Mouse (Mus musculus): ENCODE measurements around the gene Gins3. TPM values are rescaled to one million over a fixed set of nuclear protein-coding genes. Genes with fewer than 3 reads are reported as not detected.
"Not testable (repeated sequence)": the region's sequence is repeated elsewhere in the genome, so short reads cannot be mapped to it uniquely, and the experiment has no call there.

Gins3 gene
- polyA plus RNA-seq, 1 experiment from 2014 or later, result 7.7 TPM

DNA sequence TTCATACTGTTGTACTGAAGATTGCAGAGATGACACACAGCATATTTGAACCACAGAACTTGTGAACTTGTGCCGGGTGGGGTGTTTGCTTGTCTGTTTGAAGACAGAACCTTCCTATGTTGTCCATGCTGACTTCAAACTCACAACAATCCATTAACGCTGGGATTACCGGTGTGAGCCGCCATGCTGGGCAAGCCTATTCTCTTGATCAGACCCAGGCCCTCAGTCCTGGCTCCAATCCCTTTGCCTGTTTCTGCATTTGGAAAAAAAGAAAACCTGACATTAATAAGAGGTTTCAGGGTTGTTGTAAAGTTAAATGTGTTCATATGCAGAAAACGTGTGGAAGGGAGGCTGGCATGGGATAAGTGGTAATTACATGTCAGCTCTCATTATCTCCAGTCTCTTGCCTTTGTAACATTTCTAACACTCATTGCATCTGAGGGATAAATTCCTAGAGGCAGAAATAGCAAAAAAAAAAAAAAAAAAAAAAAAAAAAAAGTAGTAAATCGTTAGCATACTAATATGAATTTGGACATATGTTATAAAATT is 27.2 kb downstream of the Gins3 start:
- WGBS, result 81% methylated on average over 6 of the region's 6 CpGs
- no peaks in the 10 kb centered on the region for H3K27me3 ChIP-seq (replicated peaks; ENCODE audit: control insufficient read depth, insufficient read depth, low read length)
- H3K4me2 ChIP-seq (ENCODE audit: low read length), result no peak overlapping the region
- no peak overlapping the region for H3K27ac ChIP-seq (ENCODE audit: low read depth, low read length)
- H3K4me1 ChIP-seq (ENCODE audit: control insufficient read depth, insufficient read depth, low read depth, low read length), result no peaks in the 10 kb centered on the region
- no peak overlapping the region for H3K9ac ChIP-seq (ENCODE audit: low read depth, low read length)
- no peaks in the 10 kb centered on the region for H3K36me3 ChIP-seq (ENCODE audit: control insufficient read depth, insufficient read depth, low read length)
- ATAC-seq, result no peak
- H3K9me3 ChIP-seq (ENCODE audit: control insufficient read depth, low read length), result no peaks in the 10 kb centered on the region
- no peak overlapping the region for H3K4me3 ChIP-seq (ENCODE audit: low read length)

DNA sequence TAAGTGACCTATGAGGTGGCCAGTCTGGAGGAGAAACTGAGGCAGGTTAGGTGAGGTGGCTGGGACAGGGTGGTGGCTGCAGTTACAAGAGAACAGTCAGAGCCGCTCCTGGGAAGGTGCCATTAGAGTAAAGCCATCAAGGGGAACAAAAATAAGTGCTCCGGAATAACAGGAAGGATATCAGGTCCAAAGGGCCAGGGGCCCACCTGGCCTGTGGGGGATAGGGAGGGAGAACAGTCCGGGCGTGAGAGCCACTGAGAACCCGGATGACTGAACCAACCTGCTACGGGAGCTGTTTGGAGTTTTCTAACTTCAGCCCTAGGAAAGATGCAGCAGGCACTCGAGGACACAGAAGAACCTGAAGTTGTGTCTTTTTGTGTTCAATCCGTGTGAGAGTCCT is 27.8 kb downstream of the Gins3 start:
- ATAC-seq, result no peak
- Histone ChIP-seq H3K4me1 (ENCODE audit: control insufficient read depth, insufficient read depth, low read depth, low read length) (no peaks in the 10 kb centered on the region), H3K27ac (ENCODE audit: low read depth, low read length) (no peak overlapping the region), H3K27me3 (replicated peaks; ENCODE audit: control insufficient read depth, insufficient read depth, low read length) (no peaks in the 10 kb centered on the region), H3K4me3 (ENCODE audit: low read length) (no peak overlapping the region), H3K9ac (ENCODE audit: low read depth, low read length) (no peak overlapping the region), H3K4me2 (ENCODE audit: low read length) (no peak overlapping the region), H3K36me3 (ENCODE audit: control insufficient read depth, insufficient read depth, low read length) (no peaks in the 10 kb centered on the region), H3K9me3 (ENCODE audit: control insufficient read depth, low read length) (no peaks in the 10 kb centered on the region)
- WGBS, result 82% methylated on average over 8 of the region's 8 CpGs

- Histone ChIP-seq H3K9me3 (ENCODE audit: control insufficient read depth, low read length) (no peaks in the 10 kb centered on the region), H3K27ac (ENCODE audit: low read depth, low read length) (no peak overlapping the region), H3K4me1 (ENCODE audit: control insufficient read depth, insufficient read depth, low read depth, low read length) (no peaks in the 10 kb centered on the region), H3K9ac (ENCODE audit: low read depth, low read length) (no peak overlapping the region), H3K36me3 (ENCODE audit: control insufficient read depth, insufficient read depth, low read length) (no peaks in the 10 kb centered on the region), H3K4me2 (ENCODE audit: low read length) (no peak overlapping the region), H3K27me3 (replicated peaks; ENCODE audit: control insufficient read depth, insufficient read depth, low read length) (no peaks in the 10 kb centered on the region), H3K4me3 (ENCODE audit: low read length) (no peak overlapping the region)
- 91% methylated on average over 6 of the region's 6 CpGs for WGBS
- no peak for ATAC-seq
Observed at GRCm38 (mm10) chr8:95661575-95661974, 28.3 kb downstream of the Gins3 start.

DNA sequence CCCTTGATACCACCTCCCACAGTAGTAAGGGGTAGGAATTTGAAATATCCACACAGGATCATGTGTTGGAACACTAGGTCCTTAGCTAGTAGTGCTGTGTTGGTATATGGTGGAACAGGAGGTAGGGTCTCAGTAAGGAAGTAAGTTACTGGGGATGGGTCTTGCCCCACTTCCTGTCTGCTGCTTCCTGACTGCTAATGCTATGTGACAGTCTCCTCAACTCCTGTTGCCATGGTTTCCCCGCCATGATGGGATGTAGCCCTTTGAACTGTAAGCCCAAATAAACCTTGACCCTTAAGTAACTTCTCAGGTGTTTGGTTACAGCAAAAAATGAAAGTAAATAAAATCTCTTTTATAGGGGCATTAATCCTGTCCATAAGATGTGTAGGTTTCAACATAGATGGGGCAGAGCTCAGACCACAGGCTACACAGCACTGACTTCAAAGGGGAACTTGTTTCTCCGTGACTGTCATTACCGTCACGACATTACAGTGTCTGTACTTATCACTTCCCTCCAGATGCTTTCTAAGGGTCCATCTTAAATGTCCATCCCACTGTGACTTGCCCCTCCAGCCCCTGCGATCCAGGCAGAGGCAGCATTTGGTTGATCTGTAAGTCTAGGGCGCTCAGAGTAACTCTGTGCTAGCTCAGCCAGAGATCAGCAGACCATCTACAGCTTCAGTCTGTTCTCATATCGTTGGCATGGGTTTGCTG is 29.8 kb downstream of the Gins3 start:
- H3K4me3 ChIP-seq (ENCODE audit: low read length), result no peak overlapping the region
- no peaks in the 10 kb centered on the region for H3K27me3 ChIP-seq (replicated peaks; ENCODE audit: control insufficient read depth, insufficient read depth, low read length)
- no peak for ATAC-seq
- H3K36me3 ChIP-seq (ENCODE audit: control insufficient read depth, insufficient read depth, low read length), result no peaks in the 10 kb centered on the region
- H3K9me3 ChIP-seq (ENCODE audit: control insufficient read depth, low read length), result no peaks in the 10 kb centered on the region
- 86% methylated on average over 7 of the region's 7 CpGs for WGBS
- H3K27ac ChIP-seq (ENCODE audit: low read depth, low read length), result no peak overlapping the region
- no peaks in the 10 kb centered on the region for H3K4me1 ChIP-seq (ENCODE audit: control insufficient read depth, insufficient read depth, low read depth, low read length)
- H3K4me2 ChIP-seq (ENCODE audit: low read length), result no peak overlapping the region
- no peak overlapping the region for H3K9ac ChIP-seq (ENCODE audit: low read depth, low read length)

DNA sequence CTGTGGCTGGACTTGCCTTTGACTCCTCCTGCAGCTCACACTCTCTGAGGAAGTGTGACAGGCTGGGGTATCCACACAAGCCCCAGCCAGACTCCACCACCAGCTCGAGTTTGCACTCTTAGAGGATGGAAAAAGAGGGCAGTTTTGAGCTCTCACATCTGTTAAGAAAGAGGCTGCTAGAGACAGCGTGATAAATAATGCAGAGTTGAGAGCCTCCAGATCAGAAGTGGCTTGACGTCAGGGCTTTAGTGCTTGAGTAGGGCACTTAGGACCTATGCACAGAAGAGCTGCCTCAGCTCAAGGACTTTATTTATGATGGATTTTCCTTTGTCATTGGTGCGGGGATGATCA is 30.3 kb downstream of the Gins3 start:
- H3K4me3 ChIP-seq (ENCODE audit: low read length), result no peak overlapping the region
- no peaks in the 10 kb centered on the region for H3K27me3 ChIP-seq (replicated peaks; ENCODE audit: control insufficient read depth, insufficient read depth, low read length)
- no peaks in the 10 kb centered on the region for H3K36me3 ChIP-seq (ENCODE audit: control insufficient read depth, insufficient read depth, low read length)
- no peak overlapping the region for H3K4me2 ChIP-seq (ENCODE audit: low read length)
- no peak for ATAC-seq
- H3K9me3 ChIP-seq (ENCODE audit: control insufficient read depth, low read length), result no peaks in the 10 kb centered on the region
- H3K4me1 ChIP-seq (ENCODE audit: control insufficient read depth, insufficient read depth, low read depth, low read length), result no peaks in the 10 kb centered on the region
- 72% methylated on average over 4 of the region's 4 CpGs for WGBS
- no peak overlapping the region for H3K9ac ChIP-seq (ENCODE audit: low read depth, low read length)
- H3K27ac ChIP-seq (ENCODE audit: low read depth, low read length), result no peak overlapping the region

GRCm38 (mm10) chr8:95665813-95666452 is 32.7 kb downstream of the Gins3 start:
- H3K9me3 ChIP-seq (ENCODE audit: control insufficient read depth, low read length); ATAC-seq; H3K4me3 ChIP-seq (ENCODE audit: low read length); H3K4me1 ChIP-seq (ENCODE audit: control insufficient read depth, insufficient read depth, low read depth, low read length); H3K4me2 ChIP-seq (ENCODE audit: low read length); H3K36me3 ChIP-seq (ENCODE audit: control insufficient read depth, insufficient read depth, low read length); H3K27ac ChIP-seq (ENCODE audit: low read depth, low read length); H3K9ac ChIP-seq (ENCODE audit: low read depth, low read length); H3K27me3 ChIP-seq (replicated peaks; ENCODE audit: control insufficient read depth, insufficient read depth, low read length): not testable (repeated sequence)
- 98% methylated on average over 11 of the region's 11 CpGs for WGBS

GRCm38 (mm10) chr8:95668163-95668958 is 35.1 kb downstream of the Gins3 start:
- H3K9ac ChIP-seq (ENCODE audit: low read depth, low read length), result no peak overlapping the region
- 62% methylated on average over 8 of the region's 8 CpGs for WGBS
- ATAC-seq, result no peak
- H3K4me3 ChIP-seq (ENCODE audit: low read length), result no peak overlapping the region
- H3K27ac ChIP-seq (ENCODE audit: low read depth, low read length), result no peak overlapping the region
- H3K27me3 ChIP-seq (replicated peaks; ENCODE audit: control insufficient read depth, insufficient read depth, low read length), result no peaks in the 10 kb centered on the region
- H3K4me1 ChIP-seq (ENCODE audit: control insufficient read depth, insufficient read depth, low read depth, low read length), result no peaks in the 10 kb centered on the region
- no peaks in the 10 kb centered on the region for H3K36me3 ChIP-seq (ENCODE audit: control insufficient read depth, insufficient read depth, low read length)
- H3K9me3 ChIP-seq (ENCODE audit: control insufficient read depth, low read length), result no peaks in the 10 kb centered on the region
- H3K4me2 ChIP-seq (ENCODE audit: low read length), result no peak overlapping the region

DNA sequence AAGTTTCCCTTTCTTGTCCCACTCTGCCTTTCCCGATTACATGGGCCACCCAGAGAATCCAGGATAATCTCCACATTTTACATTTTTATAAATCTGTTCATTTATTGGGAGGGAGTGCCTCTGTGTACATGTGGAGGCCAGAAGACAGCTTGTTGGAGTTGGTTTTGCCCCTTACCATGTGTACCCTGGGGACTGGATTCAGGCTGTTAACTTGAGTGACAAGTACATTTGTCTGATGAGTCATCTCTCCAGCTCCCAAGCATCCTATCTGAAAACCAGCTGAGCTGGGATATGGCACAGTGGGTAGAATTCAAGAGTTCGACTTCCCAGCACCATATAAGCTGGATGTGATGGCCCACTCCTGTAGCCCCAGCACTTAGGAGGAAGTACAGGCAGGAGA is 36.7 kb downstream of the Gins3 start:
- Histone ChIP-seq H3K4me3 (ENCODE audit: low read length) (no peak overlapping the region), H3K9ac (ENCODE audit: low read depth, low read length) (no peak overlapping the region), H3K36me3 (ENCODE audit: control insufficient read depth, insufficient read depth, low read length) (no peaks in the 10 kb centered on the region), H3K27ac (ENCODE audit: low read depth, low read length) (no peak overlapping the region), H3K9me3 (ENCODE audit: control insufficient read depth, low read length) (no peaks in the 10 kb centered on the region), H3K4me1 (ENCODE audit: control insufficient read depth, insufficient read depth, low read depth, low read length) (no peaks in the 10 kb centered on the region), H3K4me2 (ENCODE audit: low read length) (no peak overlapping the region), H3K27me3 (replicated peaks; ENCODE audit: control insufficient read depth, insufficient read depth, low read length) (no peaks in the 10 kb centered on the region)
- WGBS, result 88% methylated on average over 2 of the region's 2 CpGs
- no peak for ATAC-seq

DNA sequence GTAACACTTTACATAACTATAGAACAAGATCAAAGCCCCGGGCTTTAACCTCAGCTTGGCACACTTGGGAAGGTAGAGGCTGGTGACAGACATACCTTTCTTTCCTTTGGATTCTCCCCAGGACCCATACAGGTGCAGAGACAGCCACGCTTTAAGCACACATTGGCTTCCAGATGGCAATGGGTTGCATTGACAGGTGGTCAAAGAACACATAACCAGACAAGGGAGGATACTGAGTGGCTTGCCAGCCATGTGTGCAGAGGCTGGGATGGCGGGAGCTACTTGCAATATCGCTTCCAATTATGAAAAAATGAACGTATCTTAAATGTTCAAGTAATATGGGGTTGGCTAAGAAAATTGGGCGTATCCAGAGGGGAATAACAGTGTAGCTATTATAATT is 38.6 kb downstream of the Gins3 start:
- Histone ChIP-seq H3K4me3 (ENCODE audit: low read length) (no peak overlapping the region), H3K4me2 (ENCODE audit: low read length) (no peak overlapping the region), H3K36me3 (ENCODE audit: control insufficient read depth, insufficient read depth, low read length) (no peaks in the 10 kb centered on the region), H3K27ac (ENCODE audit: low read depth, low read length) (no peak overlapping the region), H3K9me3 (ENCODE audit: control insufficient read depth, low read length) (no peaks in the 10 kb centered on the region), H3K27me3 (replicated peaks; ENCODE audit: control insufficient read depth, insufficient read depth, low read length) (no peaks in the 10 kb centered on the region; the same call in 1 of the 2 replicates), H3K4me1 (ENCODE audit: control insufficient read depth, insufficient read depth, low read depth, low read length) (no peaks in the 10 kb centered on the region), H3K9ac (ENCODE audit: low read depth, low read length) (no peak overlapping the region)
- no peak for ATAC-seq
- WGBS, result 89% methylated on average over 6 of the region's 6 CpGs

Measured in hindbrain, embryonic 16.5 days (tissue).